In genomic region chr4:132209299-132209698, GRCm38 (mm10) we compare ENCODE assay signal across 10 mouse cellular contexts. TPM values are rescaled to one million over a fixed set of nuclear protein-coding genes. Genes with fewer than 3 reads are reported as not detected.
DNase-seq lines count a peak whose midpoint lies in the region; ATAC-seq and TF ChIP-seq lines count a peak whose summit lies in the region.
"Had no signal": no experiment of that assay in that cellular context is flagged by ENCODE, and none has a peak within 500 bp of the region (broad histone marks: within the 10 kb centered on the region; RNA-seq: fewer than 3 reads in every experiment).

No protein-coding gene starts in this region.

- H3K4me1 ChIP-seq in intestine, embryonic 16.5 days (ENCODE audit: control insufficient read depth, insufficient read depth, low read length) = peaks cover 24% of the 10 kb centered on the region
- H3K4me1 ChIP-seq in intestine, embryonic 15.5 days (replicated peaks) = peaks cover 5% of the 10 kb centered on the region; the same call in 1 of the 2 replicates
- H3K4me1 ChIP-seq in ES-Bruce4 (ENCODE audit: control insufficient read depth, insufficient read depth, low read length) = peaks cover 3% of the 10 kb centered on the region
- peaks cover 21% of the 10 kb centered on the region for H3K4me1 ChIP-seq in embryonic facial prominence, embryonic 12.5 days
- H3K4me1 ChIP-seq in limb, embryonic 13.5 days = peaks cover 26% of the 10 kb centered on the region
- 0 out of 2 replicates have a peak, but pooled peaks cover under 1% of the 10 kb centered on the region for H3K4me1 ChIP-seq in intestine, postnatal 0 days (replicated peaks; ENCODE audit: control insufficient read depth, insufficient read depth, low read length)

- peaks cover 1% of the 10 kb centered on the region; the same call in 1 of the 2 replicates for H3K36me3 ChIP-seq in intestine, embryonic 16.5 days (ENCODE audit: control insufficient read depth, insufficient read depth, low read length)
- H3K36me3 ChIP-seq in intestine, embryonic 15.5 days = peaks cover 15% of the 10 kb centered on the region
- peaks cover 50% of the 10 kb centered on the region for H3K36me3 ChIP-seq in ES-Bruce4 (ENCODE audit: control insufficient read depth, insufficient read depth, low read length, poor library complexity, severe bottlenecking)
- H3K36me3 ChIP-seq in embryonic facial prominence, embryonic 12.5 days = peaks cover 42% of the 10 kb centered on the region
- H3K36me3 ChIP-seq in limb, embryonic 13.5 days = peaks cover 50% of the 10 kb centered on the region
- H3K36me3 ChIP-seq in intestine, postnatal 0 days (ENCODE audit: control insufficient read depth, insufficient read depth) = peaks cover 12% of the 10 kb centered on the region

- DNase-seq in cerebellum, adult 9-11 months = no peak
- DNase-seq: cerebellum, postnatal 10 days; lung, postnatal 10 days had no signal

- WGBS in intestine, embryonic 16.5 days = 88% methylated on average over 2 of the region's 2 CpGs
- 91% methylated on average over 2 of the region's 2 CpGs for WGBS in intestine, embryonic 15.5 days
- 90% methylated on average over 2 of the region's 2 CpGs for WGBS in embryonic facial prominence, embryonic 12.5 days
- WGBS in limb, embryonic 13.5 days = 87% methylated on average over 2 of the region's 2 CpGs
- WGBS in intestine, postnatal 0 days = 68% methylated on average over 2 of the region's 2 CpGs

- H3K27me3 ChIP-seq in intestine, embryonic 16.5 days (replicated peaks; ENCODE audit: control insufficient read depth, insufficient read depth, low read length) = no peaks in the 10 kb centered on the region
- H3K27me3 ChIP-seq in intestine, embryonic 15.5 days (replicated peaks) = no peaks in the 10 kb centered on the region
- no peaks in the 10 kb centered on the region for H3K27me3 ChIP-seq in ES-Bruce4 (ENCODE audit: control insufficient read depth, insufficient read depth, low read length, poor library complexity, severe bottlenecking)
- H3K27me3 ChIP-seq in embryonic facial prominence, embryonic 12.5 days = no peaks in the 10 kb centered on the region
- no peaks in the 10 kb centered on the region for H3K27me3 ChIP-seq in limb, embryonic 13.5 days
- H3K27me3 ChIP-seq in intestine, postnatal 0 days (replicated peaks; ENCODE audit: control insufficient read depth, insufficient read depth, low read length) = no peaks in the 10 kb centered on the region

- H3K27ac ChIP-seq in intestine, embryonic 16.5 days (ENCODE audit: low read length) = no peak overlapping the region
- no peak overlapping the region for H3K27ac ChIP-seq in intestine, embryonic 15.5 days
- peak overlapping the region; percentile 25; the same call in 1 of the 2 replicates for H3K27ac ChIP-seq in ES-Bruce4 (ENCODE audit: insufficient read depth, low read length)
- no peak overlapping the region for H3K27ac ChIP-seq in embryonic facial prominence, embryonic 12.5 days
- H3K27ac ChIP-seq in limb, embryonic 13.5 days = no peak overlapping the region
- H3K27ac ChIP-seq in intestine, postnatal 0 days (ENCODE audit: low read depth, low read length) = no peak overlapping the region

- no peak for TF ChIP-seq EP300 in ES-Bruce4 (IDR thresholded peaks at IDR 0.05; ENCODE audit: insufficient read depth, low read depth, low read length)

- no peak overlapping the region for H3K9ac ChIP-seq in intestine, embryonic 16.5 days (ENCODE audit: low read depth, low read length)
- no peak overlapping the region for H3K9ac ChIP-seq in intestine, embryonic 15.5 days
- H3K9ac ChIP-seq in ES-Bruce4 (ENCODE audit: low read depth, poor library complexity, severe bottlenecking) = peak overlapping the region; percentile 48; the same call in 1 of the 2 replicates
- no peak overlapping the region for H3K9ac ChIP-seq in embryonic facial prominence, embryonic 12.5 days
- H3K9ac ChIP-seq in limb, embryonic 13.5 days = no peak overlapping the region
- no peak overlapping the region for H3K9ac ChIP-seq in intestine, postnatal 0 days (ENCODE audit: low read depth, low read length)

- no peak for TF ChIP-seq CTCF in ES-Bruce4 (IDR thresholded peaks at IDR 0.05; ENCODE audit: low read depth, low read length)
- no peak for TF ChIP-seq CTCF in intestine, postnatal 0 days (IDR thresholded peaks at IDR 0.05; ENCODE audit: low read depth)

- no peak overlapping the region for H3K4me3 ChIP-seq in intestine, embryonic 16.5 days (ENCODE audit: low read length)
- H3K4me3 ChIP-seq in intestine, embryonic 15.5 days (replicated peaks) = no peak overlapping the region
- no peak overlapping the region for H3K4me3 ChIP-seq in ES-Bruce4 (ENCODE audit: low read depth, low read length)
- H3K4me3 ChIP-seq in embryonic facial prominence, embryonic 12.5 days = no peak overlapping the region
- peak overlapping the region; percentile 2; the same call in 1 of the 2 replicates for H3K4me3 ChIP-seq in limb, embryonic 13.5 days
- no peak overlapping the region for H3K4me3 ChIP-seq in intestine, postnatal 0 days (ENCODE audit: low read depth, low read length)

- no peak for ATAC-seq in intestine, embryonic 16.5 days
- no peak for ATAC-seq in intestine, embryonic 15.5 days
- no peak for ATAC-seq in embryonic facial prominence, embryonic 12.5 days (ENCODE audit: insufficient number of reproducible peaks, insufficient read depth, low FRiP score, low TSS enrichment)
- no peak for ATAC-seq in limb, embryonic 13.5 days (ENCODE audit: low FRiP score, low read depth)
- ATAC-seq in intestine, postnatal 0 days = no peak
- ATAC-seq: inflammation-experienced regulatory T-cells, adult 6 months had no signal

- TF ChIP-seq POLR2A in ES-Bruce4 (IDR thresholded peaks at IDR 0.05; ENCODE audit: insufficient read depth, low read length) = no peak

- H3K9me3 ChIP-seq in intestine, embryonic 16.5 days (ENCODE audit: control insufficient read depth, low read length) = no peaks in the 10 kb centered on the region
- no peaks in the 10 kb centered on the region for H3K9me3 ChIP-seq in intestine, embryonic 15.5 days
- H3K9me3 ChIP-seq in ES-Bruce4 (replicated peaks; ENCODE audit: control insufficient read depth, insufficient read depth, low read length, poor library complexity, severe bottlenecking) = no peaks in the 10 kb centered on the region
- H3K9me3 ChIP-seq in embryonic facial prominence, embryonic 12.5 days = no peaks in the 10 kb centered on the region
- H3K9me3 ChIP-seq in limb, embryonic 13.5 days = no peaks in the 10 kb centered on the region
- no peaks in the 10 kb centered on the region for H3K9me3 ChIP-seq in intestine, postnatal 0 days (ENCODE audit: control insufficient read depth)

- H3K4me2 ChIP-seq in intestine, embryonic 16.5 days (ENCODE audit: low read depth, low read length) = 0 out of 2 replicates have a peak overlapping the region, but pooled peaks have one; percentile 5
- H3K4me2 ChIP-seq in intestine, embryonic 15.5 days (replicated peaks) = no peak overlapping the region
- 0 out of 2 replicates have a peak overlapping the region, but pooled peaks have one; percentile 15 for H3K4me2 ChIP-seq in embryonic facial prominence, embryonic 12.5 days (replicated peaks)
- H3K4me2 ChIP-seq in limb, embryonic 13.5 days (replicated peaks) = peak overlapping the region; percentile 3; the same call in 1 of the 2 replicates
- H3K4me2 ChIP-seq in intestine, postnatal 0 days (replicated peaks; ENCODE audit: low read depth) = no peak overlapping the region

RNA-seq across cellular contexts. Expression of gene Ythdf2, which starts 2.8 kb away (rescaled TPM):
- 62.4 and 73.7 TPM in 2 replicates for polyA plus RNA-seq in intestine, embryonic 16.5 days (2015; fragmentation: Nextera tagmentation; extraction: Ambion mirVana)
- polyA plus RNA-seq in intestine, embryonic 15.5 days (2015; fragmentation: Nextera tagmentation; extraction: Ambion mirVana) = 70.6 and 86.5 TPM in 2 replicates
- polyA plus RNA-seq in ES-Bruce4 (2011; ENCODE audit: insufficient read depth, insufficient read length, low read depth, missing spikeins) = 88.7 and 91.1 TPM in 2 replicates
- 131 and 140 TPM in 2 replicates for polyA plus RNA-seq in embryonic facial prominence, embryonic 12.5 days (2016; fragmentation: Nextera tagmentation; extraction: Ambion mirVana)
- 126 and 127 TPM in 2 replicates for polyA plus RNA-seq in limb, embryonic 13.5 days (2015; fragmentation: Nextera tagmentation; extraction: Ambion mirVana)
- 38.3 and 44.9 TPM in 2 replicates for polyA plus RNA-seq in intestine, postnatal 0 days (2015; fragmentation: Nextera tagmentation; extraction: Ambion mirVana)

RNA-seq across cellular contexts. Expression of gene Gmeb1, which starts 52.1 kb away (rescaled TPM):
- polyA plus RNA-seq in intestine, embryonic 16.5 days (2015; fragmentation: Nextera tagmentation; extraction: Ambion mirVana) = 25.9 and 30.2 TPM in 2 replicates
- 27.8 and 31.3 TPM in 2 replicates for polyA plus RNA-seq in intestine, embryonic 15.5 days (2015; fragmentation: Nextera tagmentation; extraction: Ambion mirVana)
- 23.8 and 25.9 TPM in 2 replicates for polyA plus RNA-seq in ES-Bruce4 (2011; ENCODE audit: insufficient read depth, insufficient read length, low read depth, missing spikeins)
- 43.0 and 43.3 TPM in 2 replicates for polyA plus RNA-seq in embryonic facial prominence, embryonic 12.5 days (2016; fragmentation: Nextera tagmentation; extraction: Ambion mirVana)
- 42.1 and 45.3 TPM in 2 replicates for polyA plus RNA-seq in limb, embryonic 13.5 days (2015; fragmentation: Nextera tagmentation; extraction: Ambion mirVana)
- polyA plus RNA-seq in intestine, postnatal 0 days (2015; fragmentation: Nextera tagmentation; extraction: Ambion mirVana) = 8.9 and 9.6 TPM in 2 replicates

Comparison
In these comparisons a context has a peak if more than half of its experiments do, and no peak if none do; other contexts are left out.
1. H3K4me2 ChIP-seq: peak in intestine, embryonic 16.5 days (single experiment), embryonic facial prominence, embryonic 12.5 days (single experiment) and limb, embryonic 13.5 days (single experiment); none in intestine, embryonic 15.5 days (single experiment) and intestine, postnatal 0 days (single experiment).